Mouse (Mus musculus) ZHBTc4 (cell line): ENCODE data around the gene Tec.

Experiments
- DNase-seq: peaks from one replicate; pipeline ENCODE4 v3.0.0-alpha.2; 2011; ENCODE audit warnings: low read depth, low spot score

Gene Tec

DNA sequence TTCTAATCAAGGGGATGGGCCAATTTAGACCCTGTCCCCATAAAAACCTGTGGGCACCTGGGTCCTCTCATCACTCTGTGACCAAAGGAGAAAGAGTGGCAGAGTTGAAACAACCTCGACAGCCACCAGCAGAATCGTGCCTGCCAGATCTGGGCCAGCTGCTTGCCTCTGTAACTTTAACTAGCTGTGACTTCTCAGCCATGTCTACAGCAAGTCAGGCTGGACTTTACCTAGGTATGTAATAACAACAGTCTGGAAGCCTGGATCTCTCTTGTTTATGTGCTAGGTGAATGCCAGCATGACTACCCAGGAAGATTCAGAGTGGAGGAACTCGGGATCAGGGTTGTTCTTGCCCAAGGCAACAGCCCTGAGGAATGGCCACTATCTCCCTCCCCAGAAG is 83.6 kb downstream of the Tec start:
- no peak for DNase-seq

DNA sequence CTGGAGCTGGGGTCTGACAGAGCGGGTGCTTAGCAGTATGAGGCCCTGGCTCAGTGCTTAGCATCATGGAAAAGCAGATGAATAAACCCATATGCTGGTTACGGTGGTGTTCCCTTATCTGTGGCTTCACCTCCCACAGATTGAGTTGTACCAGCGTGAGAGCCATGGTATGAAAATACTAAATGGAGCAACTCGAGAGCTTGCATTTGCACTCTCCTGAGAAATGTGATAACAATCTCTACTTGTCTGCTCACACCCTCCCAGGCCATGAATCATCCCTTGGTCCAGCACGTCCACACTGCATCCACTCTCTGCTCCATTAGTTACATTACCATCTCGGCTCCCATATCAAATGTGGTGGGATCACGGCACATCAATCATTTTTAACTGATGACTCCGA is 84.3 kb downstream of the Tec start:
- DNase-seq = no peak

GRCm38 (mm10) chr5:72783123-72783522 is 85.2 kb downstream of the Tec start:
- DNase-seq = no peak

GRCm38 (mm10) chr5:72781776-72782175 is 86.5 kb downstream of the Tec start:
- no peak for DNase-seq

DNA sequence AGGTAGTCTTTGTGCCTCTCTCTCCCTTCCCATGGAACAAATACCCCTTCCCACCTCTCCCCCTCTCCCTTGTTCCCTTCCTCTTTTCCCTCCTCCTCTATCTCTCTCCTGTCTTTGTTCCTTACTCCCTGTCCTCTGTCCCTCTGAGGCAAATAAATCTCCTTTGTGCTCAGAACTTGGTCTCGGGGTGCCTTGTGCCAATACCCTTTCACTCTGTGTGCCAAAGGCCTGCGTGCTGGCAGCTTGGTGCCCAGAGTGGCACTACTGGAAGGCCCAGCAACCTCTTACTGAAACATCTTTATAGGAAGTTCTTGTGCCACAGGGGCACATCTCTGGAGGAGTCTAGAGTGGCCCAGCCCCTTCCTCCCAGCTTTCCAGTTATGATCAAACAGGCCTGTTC is 91.7 kb downstream of the Tec start:
- DNase-seq = no peak

DNA sequence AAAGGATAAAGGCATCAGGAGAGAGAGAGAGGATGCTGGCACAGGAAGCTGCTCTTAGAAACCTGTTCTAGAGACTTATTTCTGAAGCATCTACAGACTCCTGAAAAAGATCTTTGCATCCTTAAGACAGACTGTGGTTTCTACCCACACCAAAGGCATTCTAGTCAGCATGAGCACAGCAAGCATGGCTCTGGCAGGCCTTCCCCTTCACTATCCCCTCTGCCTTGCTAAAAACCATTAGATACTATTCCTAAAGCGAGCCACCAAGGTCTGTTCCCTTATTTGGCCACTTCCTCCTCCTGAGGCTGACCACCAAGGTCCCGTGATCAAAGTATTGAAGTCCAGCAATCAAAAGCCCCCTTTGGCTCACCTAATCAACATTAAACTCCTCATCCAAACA is 92.2 kb downstream of the Tec start:
- DNase-seq = no peak

- DNase-seq = no peak
Measured at GRCm38 (mm10) chr5:72769841-72770240, 98.4 kb downstream of the Tec start.

GRCm38 (mm10) chr5:72763546-72763945 is 104.7 kb downstream of the Tec start:
- no peak for DNase-seq

GRCm38 (mm10) chr5:72763025-72763424 is 105.3 kb downstream of the Tec start:
- DNase-seq = no peak

- DNase-seq = no peak
Measured at GRCm38 (mm10) chr5:72761758-72762157, 106.5 kb downstream of the Tec start.

- no peak for DNase-seq
Measured at GRCm38 (mm10) chr5:72761237-72761636, 107.0 kb downstream of the Tec start.

- DNase-seq = no peak
Measured at GRCm38 (mm10) chr5:72758925-72759924, 109.1 kb downstream of the Tec start.

DNA sequence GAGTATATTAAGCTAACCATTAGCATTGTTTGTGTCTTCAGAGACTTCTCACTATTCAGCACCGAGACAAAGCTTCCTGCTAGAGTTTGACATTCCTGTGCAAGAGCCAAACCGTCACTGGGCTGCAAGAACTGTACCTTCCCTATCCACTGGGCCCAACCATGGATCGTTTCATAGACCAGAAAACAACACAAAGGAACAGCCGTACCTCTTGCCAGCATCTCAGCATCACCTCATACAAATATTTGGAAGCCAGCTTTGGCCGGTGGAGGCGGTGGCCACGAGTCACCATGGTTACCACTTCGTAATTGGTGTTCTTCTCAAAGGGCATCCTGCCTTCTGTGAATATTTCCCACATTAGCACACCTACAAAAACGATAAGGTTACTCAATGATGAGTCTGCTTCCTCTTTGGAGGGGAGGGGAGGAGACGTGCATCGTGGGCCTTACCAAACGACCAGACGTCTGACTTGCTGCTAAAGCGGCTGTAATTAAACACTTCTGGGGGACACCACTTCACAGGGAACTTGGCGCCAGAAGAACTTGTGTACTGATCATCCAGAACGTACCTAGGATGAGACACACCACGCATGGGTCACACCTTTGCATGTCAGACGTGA is 111.0 kb downstream of the Tec start:
- DNase-seq = no peak

DNA sequence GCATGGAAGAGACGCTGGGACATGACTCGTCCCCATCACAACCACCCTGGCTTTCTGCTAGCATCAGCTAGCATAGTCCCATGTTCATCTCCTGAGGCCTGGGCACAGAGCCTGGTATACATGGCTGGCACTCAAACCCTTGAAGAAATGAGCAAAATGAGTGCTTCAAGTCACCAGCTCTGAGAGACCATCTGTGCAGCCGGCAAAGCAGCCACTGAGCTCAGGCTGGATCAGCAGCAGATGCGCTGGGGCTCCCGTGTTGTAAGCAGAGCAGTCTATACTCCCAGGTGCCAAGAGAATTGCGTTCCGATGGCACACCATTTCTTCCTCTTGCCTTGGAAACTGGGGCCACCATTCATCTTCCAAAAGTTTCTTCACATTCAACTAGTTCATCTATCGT is 112.3 kb downstream of the Tec start:
- DNase-seq = no peak

GRCm38 (mm10) chr5:72755035-72755434 is 113.2 kb downstream of the Tec start:
- DNase-seq = no peak

DNA sequence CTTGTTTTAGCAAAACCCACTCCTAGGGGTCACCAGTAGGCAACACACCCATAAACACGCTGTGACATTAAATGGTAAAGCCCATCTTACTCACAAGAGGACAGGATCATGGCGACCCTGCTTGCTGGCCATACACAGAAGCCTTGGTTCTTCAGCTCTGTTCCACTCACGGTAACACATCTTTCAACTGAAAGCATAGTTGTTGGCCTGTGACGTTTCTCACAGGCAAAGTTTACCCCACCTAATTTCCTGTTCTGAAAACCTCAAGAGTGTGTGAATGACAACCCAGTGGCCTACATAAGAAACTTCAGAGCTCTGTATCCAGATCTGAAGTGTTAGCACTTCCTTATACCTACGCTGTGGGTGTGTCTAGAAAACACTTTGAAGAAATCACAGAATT is 115.7 kb downstream of the Tec start, which contains the start of gene Txk:
Gene Txk, minus strand, starts transcription at position 193 of the 400 bp plus-strand sequence.
- no peak for DNase-seq

- DNase-seq = no peak
Measured at GRCm38 (mm10) chr5:72751056-72751758, 117.1 kb downstream of the Tec start.

- DNase-seq = no peak
Measured at GRCm38 (mm10) chr5:72750226-72750625, 118.1 kb downstream of the Tec start.

DNA sequence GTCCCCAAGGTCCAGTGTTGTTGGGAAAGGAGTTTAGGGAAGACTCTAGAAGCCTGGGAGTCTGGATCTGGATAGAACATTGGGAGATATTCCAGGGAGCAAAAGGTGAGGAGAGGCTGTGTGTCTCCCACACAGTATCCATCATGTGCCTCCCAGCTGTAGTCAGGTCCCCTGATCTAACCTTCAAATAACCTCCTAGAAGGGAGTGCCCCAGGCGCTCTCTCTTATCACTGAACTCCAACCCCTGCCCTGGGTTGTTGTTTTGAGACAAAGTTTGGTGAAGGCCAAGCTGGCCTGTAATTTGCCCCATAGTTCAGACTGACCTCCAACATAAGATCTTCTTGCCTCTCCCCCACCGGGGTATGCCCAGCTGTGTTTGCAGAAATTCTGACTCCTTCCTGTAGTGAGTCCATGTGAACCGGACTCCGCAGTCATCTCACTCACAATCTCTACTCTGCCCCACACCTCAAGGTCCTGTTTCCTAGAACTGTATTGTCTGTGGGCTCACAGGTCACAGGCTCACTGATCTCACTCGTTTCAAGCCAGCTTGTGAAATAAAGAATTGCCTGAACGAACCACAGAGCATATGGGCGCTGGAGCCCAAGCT is 119.5 kb downstream of the Tec start:
- no peak for DNase-seq

- DNase-seq = no peak
Measured at GRCm38 (mm10) chr5:72747384-72747783, 120.9 kb downstream of the Tec start.

- no peak for DNase-seq
Measured at GRCm38 (mm10) chr5:72746461-72746860, 121.8 kb downstream of the Tec start.

DNA sequence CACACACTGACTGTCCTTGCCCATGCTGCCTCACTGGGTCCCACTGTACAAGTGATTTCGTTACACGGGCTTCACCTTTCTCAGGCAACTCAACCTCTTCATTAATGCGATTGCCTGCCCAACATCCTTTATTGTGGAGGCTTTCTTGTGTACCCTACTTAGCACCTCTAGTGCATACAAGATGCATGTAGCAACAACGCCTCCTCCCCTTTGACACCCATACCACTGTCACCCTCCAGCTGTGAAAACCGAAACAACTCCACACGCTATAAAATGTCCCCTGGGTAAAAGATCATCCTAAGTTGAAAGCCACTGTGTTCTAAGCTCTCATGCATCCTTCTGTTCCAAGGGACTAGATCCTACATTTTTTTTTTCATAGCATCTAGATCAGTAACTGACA is 125.2 kb downstream of the Tec start:
- no peak for DNase-seq
